Mouse (Mus musculus) cortical plate, adult 2 months (tissue): ENCODE measurements around the gene Mex3d.

Experiments used
- CTCF ChIP-seq: fragments of 200-500 bp; IDR thresholded peaks from 2 replicates; pipeline ENCODE4 v1.5.1; 2011; ENCODE audit warnings: mild to moderate bottlenecking, control low read depth, low read length; ENCODE audit not compliant: insufficient read depth; ENCODE audit errors: extremely low read depth
- POLR2A ChIP-seq: fragments of 200-500 bp; IDR thresholded peaks from 2 replicates; pipeline ENCODE4 v1.6.1; 2011; ENCODE audit warnings: mild to moderate bottlenecking, low read length, control low read depth; ENCODE audit not compliant: insufficient read depth; ENCODE audit errors: extremely low read depth

DNA sequence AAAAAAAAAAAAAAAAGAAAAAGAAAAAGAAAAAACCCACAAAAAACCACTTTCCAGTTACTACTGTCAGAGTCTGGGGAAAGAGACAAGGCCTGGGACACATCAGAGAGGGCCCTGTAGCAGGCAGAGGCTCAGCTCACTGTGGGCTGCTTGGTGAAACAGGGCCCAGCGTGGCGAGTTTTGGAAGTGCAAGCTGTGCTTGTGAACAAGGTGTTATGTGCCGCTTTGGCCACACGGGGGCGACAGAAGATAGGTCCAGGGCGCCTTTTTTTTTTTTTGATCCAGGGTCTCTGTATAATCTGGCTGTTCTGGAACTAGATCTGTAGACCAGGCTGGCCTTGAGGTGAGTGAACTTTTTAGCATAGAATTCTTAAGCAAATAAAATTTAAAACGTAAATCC, 11.3 kb downstream of the Mex3d start:
- TF ChIP-seq CTCF (peak; percentile 87), POLR2A (no peak)
